Mouse (Mus musculus) cerebral cortex, adult 2 months (tissue): ENCODE results near the gene Tvp23b.

ENCODE experiments used
- WGBS: fragments of 180-500 bp; shearing (Covaris S2); methylation state at CpG from one replicate; pipeline ENCODE4 v1.1.7; 2018; 5-methylcytosine and 5-hydroxymethylcytosine counted together

Gene Tvp23b

DNA sequence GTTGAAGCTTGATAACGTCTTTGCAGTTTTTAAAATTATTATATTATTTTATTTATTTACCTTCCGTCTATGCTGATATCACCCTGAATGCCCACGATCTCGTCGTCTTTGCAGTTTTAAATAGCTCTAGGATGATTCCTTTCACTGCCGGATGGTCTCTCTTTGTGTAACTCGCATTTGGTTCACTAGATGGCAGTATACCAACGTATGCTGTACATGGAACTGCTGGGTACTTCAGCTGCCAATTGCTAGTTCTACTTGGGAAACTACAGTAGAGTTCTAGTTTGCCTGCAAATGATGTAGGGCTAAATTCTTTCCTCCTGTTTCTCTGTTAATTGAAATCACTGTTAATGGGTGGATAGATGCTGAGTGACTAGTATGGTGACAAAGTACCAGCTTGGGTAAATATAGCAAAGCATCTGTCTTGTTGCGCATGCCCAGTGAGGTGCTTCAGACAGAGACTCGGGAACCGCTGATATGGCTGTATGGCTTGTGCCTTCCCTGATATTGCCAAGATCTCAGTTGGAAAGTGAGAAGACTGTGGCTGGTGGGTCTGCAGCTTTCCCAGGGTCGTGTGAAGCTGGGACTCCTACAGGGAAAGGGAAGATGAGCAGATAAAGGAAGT, 22.6 kb downstream of the Tvp23b start:
- 18% methylated on average over 12 of the region's 12 CpGs for WGBS

DNA sequence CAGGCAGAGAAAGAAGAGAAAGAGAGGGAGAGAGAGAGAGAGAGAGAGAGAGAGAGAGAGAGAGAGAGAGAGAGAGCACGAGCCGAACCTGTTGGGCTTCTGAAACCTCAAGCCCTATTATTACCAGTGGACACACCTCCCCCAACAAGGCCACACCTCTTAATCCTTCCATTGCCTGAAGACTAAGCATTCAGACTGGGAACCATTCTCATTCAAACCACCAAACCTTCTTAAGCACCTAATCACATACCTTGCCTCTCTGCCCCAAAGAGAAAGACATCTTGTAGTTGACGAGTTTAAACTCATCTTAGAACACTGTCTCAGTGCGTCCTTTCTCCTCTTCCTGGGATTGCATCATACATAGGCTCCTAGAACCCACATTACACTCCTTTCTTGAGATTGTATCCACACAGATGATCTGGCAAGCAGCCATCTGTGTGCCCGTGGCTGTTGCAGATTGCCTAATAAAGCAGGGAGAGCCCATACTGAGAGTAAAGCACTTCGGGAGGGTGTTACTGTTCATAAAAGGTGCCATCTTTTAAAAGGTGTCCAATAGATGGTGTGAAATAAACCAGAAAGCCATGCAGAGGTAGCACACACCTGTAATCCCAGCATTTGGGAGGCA, 24.7 kb downstream of the Tvp23b start:
- 74% methylated on average over 6 of the region's 6 CpGs for WGBS

DNA sequence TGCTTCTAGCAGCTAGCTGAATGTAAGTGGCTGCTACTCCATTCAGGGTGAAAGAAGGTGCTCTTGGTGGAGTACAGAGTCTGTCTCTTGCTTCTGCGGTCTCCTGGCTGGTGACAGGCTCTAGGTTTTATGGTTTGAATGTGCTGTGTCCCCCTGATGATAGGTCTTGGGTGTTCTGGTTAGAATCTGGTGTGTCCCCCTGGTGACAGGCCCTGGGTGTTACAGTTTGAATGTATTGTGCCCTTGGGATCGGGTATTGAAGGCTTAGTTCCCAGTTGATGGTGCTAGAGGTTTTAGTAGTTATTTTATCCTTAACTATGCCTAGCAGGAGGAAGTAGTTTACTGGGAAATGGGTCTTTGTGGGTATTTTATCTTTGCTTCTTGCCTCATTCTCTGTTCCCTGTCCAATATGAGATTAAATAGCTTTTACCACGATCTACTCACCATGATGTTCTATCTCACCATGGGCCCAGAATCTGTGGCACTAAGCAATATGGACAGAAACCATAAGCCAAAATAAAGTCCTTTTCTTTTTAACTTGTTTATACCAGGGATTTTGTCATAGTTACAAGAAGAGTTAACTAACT, 30.6 kb downstream of the Tvp23b start:
- 82% methylated on average over 3 of the region's 3 CpGs for WGBS

DNA sequence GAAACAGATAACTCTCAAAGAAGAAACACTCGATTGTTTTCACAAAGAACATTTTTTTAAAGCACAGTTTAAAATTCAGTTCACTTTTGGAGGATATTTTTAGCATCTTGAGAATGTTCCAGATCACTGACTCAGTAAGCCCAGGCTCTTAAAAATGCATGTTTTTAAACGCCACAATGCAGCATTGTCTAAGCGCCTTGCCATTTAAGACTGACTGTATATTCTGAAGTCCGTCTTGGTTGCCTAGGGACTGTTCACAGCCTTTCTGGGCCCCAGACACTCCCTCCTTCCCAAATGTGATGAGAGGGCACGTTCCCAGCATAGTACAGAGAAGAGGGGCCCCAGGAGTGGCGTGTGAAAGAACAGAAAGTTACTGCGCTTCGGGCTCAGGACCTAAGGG, 32.1 kb downstream of the Tvp23b start:
- 32% methylated on average over 8 of the region's 8 CpGs for WGBS

DNA sequence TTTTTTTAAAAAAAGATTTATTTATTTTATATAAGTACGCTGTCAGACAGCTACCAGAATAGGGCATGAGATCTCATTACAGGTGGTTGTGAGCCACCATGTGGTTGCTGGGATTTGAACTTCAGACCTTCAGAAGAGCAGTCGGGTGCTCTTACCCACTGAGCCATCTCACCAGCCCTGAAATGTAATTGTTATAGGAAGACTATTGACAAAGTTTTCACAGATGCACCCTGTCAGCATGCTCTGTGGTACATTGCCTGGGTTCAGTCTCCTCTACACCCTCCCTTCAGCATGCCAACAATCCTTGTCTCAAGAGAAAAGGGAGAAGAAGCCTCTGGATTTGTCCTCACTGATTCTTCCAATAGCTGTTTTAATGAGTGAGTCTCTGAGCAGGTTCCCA, 33.9 kb downstream of the Tvp23b start:
- WGBS: 80% methylated on average over 2 of the region's 2 CpGs

DNA sequence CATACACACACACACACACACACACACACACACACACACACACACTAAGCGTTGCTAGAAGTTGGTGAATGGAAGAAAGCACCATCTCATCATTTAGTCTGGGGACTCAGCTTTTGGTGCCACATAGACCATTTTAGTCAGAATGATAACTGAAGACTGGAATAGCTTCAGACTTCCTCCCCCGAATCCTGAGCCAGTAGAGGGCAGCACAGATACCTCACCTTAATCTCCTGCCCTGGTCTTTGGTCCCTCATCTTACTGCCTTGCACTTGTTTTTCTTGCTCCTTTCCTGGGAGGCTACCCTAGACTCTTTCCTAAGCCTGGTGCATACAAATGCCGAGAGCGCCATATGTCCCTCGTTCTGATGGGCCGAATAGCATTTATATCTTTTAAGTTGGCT, 35.3 kb downstream of the Tvp23b start:
- WGBS: 56% methylated on average over 6 of the region's 6 CpGs

DNA sequence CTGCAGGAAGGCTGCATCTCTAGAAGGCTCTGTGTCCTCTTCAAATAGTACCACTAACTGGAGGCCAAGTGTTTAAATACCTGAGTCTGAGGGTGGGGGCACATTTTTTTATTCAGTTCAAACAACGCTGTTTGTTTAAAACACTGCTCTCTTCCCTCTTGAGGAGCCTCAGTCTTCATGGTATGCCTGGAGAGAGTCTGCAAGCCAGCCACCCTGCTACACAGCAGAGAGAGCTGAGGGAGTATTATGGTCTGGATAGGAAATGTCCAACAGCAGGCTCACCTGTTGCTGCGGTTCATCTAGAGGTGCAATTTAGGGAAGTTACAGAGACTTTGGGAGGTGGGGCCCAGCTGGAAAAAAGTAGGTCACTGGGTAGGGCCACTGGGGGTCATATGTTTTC, 36.2 kb downstream of the Tvp23b start:
- 93% methylated on average over 2 of the region's 2 CpGs for whole genome bisulfite sequencing

DNA sequence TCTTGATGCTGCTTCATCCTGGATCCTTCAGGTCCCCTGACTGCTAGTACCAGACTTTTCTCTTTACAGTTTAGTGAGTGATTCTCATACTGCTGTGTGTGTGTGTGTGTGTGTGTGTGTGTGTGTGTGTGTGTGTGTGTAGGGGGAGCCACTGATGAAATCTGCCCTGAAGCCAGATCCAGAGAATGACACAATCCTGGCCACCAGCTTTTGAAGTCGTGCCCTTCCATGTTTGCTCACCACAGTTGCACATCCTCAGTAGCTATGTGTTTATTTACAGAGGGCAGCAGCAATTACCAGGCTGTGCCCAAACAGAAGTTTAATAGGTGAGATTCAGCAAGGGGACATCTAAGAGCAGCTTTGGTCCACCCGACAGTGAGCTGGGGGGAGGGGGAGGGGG, 37.5 kb downstream of the Tvp23b start:
- WGBS: 49% methylated on average over 2 of the region's 2 CpGs

DNA sequence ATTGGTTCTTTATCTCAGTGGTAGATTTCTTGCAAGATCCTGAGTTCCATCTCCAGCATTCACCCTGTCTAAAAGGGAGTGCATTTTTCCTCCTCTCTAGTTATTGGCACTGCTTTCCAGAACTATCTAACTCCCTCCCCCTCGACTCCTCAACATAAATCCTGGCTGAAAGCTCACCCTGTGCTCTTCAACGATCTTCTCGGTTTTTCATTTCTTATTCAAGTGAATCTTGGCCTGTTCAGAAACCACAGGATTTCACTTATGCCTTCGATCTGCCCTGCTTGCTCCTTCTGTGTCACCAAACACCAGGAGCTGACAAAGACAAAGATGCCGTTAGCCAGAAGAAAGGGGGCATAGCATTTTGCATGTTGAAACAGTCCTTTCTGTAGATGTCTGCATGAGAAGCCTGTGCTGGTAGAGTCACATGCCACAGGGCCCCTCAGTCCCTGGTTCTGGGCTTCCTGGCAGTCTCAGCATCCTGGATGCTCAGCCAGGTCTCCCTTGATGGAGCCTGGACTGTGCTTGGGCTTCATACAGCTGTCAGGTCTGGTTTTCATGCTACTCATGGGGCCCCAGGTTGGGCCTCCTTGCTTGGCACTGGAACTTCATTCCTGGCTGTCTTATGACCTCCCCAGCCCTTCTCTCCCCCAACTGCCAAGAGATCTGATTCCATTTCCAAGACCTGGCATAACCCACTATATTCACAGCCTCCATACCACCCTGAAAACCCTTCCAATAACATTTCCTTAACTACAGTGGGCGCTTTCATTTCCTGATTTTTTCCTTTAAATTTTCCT, 40.9 kb downstream of the Tvp23b start:
- WGBS: 56% methylated on average over 6 of the region's 6 CpGs

DNA sequence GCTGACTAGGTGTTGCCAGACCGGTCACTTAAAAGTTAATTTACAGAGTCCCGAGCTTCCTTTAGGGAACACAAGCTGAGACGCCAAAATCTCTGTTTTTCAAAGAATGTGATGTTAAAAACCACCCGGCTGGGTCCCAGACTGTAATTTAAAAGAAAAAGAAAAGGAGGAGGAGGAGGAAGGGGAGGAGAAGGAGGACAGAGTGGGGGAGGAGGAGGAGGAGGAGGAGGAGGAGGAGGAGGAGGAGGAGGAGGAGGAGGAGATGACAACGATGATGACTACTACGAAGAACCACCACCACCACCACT, 41.4 kb downstream of the Tvp23b start:
- 4% methylated on average over 6 of the region's 6 CpGs for WGBS

DNA sequence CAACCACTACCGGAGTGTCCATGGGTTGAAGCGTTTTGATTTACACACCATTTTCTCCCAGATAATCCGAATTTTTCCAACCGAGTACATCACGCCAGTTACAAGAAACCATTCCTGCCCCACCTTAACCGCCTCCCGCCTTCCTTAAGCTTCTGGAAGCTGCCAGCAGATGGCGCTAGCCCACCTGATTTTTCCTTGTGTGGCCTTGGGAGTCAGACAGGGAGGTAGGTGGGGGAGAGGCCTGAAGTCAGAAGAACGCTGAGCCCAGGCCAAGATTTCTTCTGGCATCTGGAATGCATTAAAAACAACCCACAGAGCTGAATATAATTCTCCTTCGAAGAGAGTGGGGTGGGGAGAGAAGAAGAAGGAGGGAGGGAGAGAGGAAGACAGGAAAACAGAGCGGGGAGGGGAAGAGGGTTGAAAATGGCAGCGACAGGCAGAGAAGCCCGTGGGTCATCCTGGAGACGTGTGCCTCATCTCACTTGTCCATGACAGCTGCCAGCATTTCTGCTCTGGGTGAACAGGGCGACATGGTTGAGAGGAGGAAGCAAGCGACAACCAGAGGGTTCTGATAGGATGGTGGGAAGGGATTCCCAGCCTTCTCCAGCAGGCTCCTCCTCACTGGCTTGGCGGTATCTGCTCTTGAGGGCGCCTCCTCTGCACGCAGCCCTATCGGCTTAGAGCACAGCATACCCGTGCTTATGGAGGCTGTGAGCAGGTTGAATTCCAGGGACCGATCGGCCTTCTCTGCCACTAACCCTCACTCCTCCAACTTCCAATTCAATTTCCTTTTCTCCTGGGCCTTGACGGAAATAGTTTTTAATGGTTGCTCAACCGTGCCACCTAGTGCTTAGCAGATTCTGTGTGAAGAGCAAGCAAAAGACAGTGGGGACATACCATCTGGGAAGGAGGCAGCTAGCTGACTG, 42.1 kb downstream of the Tvp23b start:
- WGBS: 21% methylated on average over 25 of the region's 25 CpGs

DNA sequence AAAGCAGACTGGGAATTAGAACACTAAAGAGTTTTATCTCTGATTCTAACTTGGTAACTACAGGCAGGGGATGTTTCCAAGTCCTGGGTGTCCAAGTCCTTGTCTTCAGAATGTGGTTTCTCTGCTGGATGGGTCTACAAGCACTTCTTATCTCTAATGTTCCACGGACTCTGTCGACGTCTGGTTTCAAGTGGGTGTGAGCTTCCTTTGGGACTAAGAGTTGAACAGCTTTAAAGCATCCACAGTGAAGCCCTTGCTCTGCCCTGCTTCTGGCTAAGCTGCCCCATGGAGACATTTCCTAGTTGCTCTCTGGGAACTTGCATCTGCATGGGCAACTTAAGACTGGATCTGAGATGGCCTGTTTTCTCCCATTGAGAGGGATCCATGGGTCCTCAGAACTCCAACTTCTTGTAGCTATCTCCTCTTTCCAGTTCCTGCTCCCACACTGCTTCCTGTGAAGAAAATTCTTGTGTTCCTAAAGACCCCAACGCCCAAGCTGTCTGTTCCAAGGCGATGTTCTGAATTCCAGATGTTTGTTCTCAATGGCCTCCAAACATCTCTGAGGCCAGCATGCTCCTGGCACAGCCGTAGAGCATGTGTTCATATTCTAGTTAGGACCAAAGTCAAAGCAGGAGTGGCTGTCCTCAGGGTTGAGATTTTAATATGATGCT, 45.0 kb downstream of the Tvp23b start:
- 88% methylated on average over 6 of the region's 6 CpGs for WGBS

DNA sequence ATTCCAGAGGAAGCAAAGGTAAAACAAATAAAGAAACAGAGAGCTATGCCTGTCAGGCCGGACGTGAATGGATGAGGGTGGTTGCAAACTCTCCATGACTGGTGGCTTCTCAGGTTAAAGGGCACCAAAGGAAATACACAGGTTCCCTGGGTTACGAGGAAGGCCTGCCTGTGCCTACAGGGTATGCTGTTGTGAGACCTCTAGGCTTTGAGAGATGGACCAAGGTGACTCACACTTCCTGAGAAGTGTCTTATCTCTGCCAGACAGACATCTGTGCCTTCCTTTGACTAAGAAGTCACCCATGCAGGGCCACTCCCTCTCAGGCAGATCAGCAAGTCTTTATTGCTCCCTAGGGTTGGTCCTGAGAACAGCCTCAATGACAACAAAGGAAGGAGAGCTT, 50.5 kb downstream of the Tvp23b start:
- 84% methylated on average over 3 of the region's 3 CpGs for WGBS

DNA sequence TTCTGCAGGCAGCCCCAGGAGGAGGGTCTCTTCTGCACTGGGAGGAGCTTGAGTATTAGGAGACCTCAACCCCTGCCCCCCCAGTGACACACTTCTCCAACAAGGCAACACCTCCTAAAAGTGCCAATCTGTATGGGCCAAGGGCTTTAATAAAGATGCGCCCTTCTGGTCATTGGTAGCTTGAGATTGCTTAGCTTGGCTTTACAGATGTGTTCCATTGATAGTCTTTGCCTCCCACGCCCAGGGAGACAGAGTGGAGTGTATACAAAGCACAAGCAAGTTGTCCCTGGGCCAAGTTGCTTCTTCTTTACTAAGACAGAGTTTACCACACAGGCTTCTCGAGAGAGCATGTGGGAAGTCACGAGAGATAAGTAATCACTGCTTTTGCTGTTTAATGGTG, 51.3 kb downstream of the Tvp23b start:
- WGBS: 81% methylated on average over 4 of the region's 4 CpGs

DNA sequence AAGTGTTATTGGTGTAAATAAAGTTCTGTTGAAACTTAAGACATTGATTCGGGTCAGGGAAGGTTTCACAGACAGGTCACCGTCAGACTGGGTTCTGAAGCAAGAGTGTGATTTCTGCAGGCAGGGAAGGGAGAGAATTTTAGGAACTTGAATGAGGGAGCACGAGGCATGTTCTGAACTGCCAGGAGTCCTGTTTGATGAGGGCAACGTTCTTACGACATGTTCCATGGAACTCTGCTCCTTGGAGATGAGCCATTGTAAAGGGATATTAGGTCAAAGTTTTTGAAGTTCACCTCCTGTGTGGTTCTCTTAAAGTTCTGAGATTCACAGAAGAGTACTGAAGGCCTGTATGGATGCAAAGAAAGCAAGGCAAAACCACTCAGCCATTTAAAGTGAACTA, 51.9 kb downstream of the Tvp23b start:
- WGBS: 88% methylated on average over 5 of the region's 5 CpGs

DNA sequence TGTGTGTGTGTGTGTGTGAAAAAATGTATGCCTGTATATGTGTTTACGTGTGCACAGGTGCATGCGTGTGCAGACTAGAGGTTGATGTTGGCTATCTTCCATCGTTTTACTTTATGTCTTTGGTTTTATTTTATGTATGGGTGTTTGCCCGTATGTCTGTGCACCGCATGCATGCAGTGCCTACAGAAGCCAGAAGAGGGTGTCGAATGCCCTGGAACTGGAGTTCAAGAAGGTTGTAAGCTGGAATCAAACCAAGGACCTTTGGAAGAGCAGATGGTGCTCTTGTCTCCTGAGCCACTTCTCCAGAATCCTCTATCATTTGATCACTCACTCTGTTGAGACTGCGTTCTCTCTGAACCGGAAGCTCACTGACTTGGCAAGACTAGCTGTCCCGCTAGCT, 53.8 kb downstream of the Tvp23b start:
- WGBS: 89% methylated on average over 9 of the region's 9 CpGs

DNA sequence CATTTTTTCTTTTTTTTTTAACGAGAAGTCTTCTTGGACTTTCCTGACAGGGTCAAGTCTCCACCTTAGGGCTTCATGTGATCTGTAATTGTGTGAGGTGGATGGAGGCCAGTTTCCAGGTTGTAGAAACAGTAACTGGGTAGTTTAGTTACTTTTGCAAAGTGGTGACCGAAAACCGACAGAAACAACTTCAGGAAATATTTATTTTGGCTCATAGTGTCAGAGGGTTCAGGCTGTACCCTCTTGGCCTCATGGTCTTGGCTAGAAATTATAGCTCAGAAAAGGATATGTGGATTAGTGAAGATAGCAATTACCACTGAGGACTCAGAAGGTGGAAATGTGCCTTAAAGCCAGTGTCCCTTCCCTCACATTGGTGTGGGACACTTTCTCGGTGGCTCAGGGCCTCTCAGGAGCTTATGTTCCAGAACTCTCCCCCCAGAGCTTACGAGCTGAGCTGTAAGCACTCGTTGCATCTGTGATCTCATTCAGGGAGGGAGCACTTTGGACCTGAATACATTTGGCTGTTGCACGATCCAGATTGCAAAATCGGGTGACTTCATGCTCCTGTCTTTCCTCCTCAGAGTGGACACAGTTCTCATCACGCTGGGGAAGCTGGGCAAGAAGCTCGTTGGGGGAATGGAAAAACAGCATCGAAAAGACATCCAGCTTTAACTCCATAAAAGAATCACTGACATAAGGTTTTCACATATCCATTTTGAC, 55.7 kb downstream of the Tvp23b start:
- 86% methylated on average over 11 of the region's 11 CpGs for WGBS

DNA sequence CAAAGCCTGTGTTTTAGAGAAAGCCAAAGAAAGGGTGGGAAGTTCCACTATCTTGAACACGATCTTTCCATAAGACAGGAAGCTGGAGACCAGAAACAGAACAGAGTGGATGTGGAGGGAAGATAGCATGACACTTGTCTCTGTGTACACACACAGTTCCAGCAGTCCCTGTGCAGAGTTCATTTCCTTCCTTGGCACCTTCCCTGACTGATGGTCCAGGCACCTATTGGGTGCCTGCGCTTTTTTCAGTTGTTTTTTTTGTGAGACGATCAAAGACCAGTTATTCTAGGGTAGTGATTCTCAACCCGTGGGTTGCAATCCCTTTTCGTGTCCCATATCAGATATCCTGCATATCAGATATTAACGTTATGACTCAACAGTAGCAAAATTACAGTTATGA, 58.7 kb downstream of the Tvp23b start:
- WGBS: 71% methylated on average over 6 of the region's 6 CpGs

DNA sequence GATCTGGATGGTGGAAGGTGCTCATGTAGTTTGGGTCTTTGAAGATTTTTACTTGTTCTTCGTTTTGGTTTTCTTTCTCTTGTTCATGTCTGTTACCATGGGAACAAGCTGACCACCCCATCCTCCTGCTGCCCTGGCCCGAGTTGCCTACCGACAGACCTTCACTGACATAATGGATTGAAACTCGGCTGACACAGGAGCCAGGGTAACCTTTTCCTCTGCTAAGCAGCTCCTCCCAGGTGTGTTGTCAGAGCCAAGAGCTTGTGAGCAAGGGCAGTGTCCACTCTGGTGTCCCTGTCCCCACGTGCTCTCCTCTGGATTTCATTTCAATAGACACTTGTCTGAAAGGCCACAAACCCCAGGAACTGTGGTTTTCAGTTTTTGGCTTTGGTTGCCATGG, 59.7 kb downstream of the Tvp23b start:
- WGBS: 74% methylated on average over 5 of the region's 5 CpGs

DNA sequence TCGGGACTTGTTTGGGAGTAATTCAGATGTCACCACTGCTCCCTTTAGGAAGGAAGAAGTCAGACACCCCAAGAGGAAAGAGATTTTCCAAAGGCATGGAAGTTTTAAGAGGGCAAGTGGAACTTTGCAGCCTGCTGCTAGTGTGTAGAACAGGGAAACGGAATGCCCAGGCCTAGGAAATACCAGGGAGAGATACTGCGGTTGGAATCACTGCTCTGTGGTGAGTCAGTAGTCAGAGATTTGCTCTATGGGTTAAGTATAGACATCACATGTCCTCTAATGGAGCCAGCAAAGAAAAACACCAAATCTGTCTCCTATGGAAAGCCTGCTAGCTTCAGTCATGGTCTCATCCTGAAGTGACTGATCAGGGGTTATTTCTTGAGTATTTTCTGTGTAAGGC, 60.9 kb downstream of the Tvp23b start:
- WGBS: 86% methylated on average over 3 of the region's 3 CpGs

DNA sequence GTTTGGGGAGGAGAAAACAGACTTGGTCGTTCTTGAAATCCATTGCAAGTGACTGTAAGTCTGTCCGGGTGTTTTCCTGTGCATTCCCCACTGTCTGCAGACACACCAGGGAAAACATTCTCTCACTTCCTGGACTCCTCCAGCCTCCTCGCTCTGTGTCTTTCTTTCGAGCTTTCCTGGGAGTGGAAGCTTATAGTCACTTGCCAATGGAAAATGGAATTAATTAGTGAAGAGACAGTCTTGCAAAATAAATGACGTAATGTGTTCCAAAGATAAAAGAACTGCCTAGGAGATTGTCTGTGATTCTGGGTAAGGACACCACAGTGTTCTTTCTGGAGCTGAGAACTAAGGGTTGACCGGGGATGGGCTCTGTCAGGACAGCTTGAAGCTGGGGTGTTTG, 64.3 kb downstream of the Tvp23b start:
- 60% methylated on average over 6 of the region's 6 CpGs for WGBS
